Mouse (Mus musculus): ENCODE measurements around the gene Cyp2w1. TPM values are rescaled to one million over a fixed set of nuclear protein-coding genes. Genes with fewer than 3 reads are reported as not detected.

Cyp2w1 gene
- polyA plus RNA-seq, 1 experiment = not detected

DNA sequence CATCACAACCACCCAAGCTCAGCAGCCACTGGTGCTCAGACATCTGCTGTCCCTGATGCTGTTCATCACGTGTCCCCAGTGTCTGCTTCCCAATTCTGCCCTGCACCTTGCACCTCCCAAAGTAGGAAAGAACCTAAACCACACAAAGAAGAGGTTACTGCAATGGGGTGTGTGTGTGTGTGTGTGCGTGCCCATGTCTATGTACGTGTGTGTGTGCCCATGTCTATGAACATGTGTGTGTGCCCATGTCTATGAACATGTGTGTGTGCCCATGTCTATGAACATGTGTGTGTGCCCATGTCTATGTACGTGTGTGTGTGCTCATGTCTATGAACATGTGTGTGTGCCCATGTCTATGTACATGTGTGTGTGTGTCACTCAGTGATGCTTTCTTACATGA is 43.1 kb downstream of the Cyp2w1 start:
- no peak overlapping the region for H3K4me2 ChIP-seq (ENCODE audit: low read depth)
- H3K4me3 ChIP-seq = no peak overlapping the region
- no peaks in the 10 kb centered on the region for H3K36me3 ChIP-seq (ENCODE audit: control insufficient read depth, insufficient read depth)
- H3K79me2 ChIP-seq (ENCODE audit: control insufficient read depth, insufficient read depth) = no peaks in the 10 kb centered on the region
- no peaks in the 10 kb centered on the region for H3K27me3 ChIP-seq (ENCODE audit: control insufficient read depth, insufficient read depth, insufficient read length)
- no peak for TF ChIP-seq CEBPB (IDR thresholded peaks at IDR 0.05; ENCODE audit: insufficient read depth, poor library complexity, severe bottlenecking)
- TF ChIP-seq REST (IDR thresholded peaks at IDR 0.05; ENCODE audit: insufficient read depth, insufficient read length) = no peak
- no peak for TF ChIP-seq MYOD1 (IDR thresholded peaks at IDR 0.05; ENCODE audit: control insufficient read depth in 1 of 3, insufficient read length in 2 of 3, low read depth in 2 of 3)
- TF ChIP-seq POLR2A (IDR thresholded peaks at IDR 0.05; ENCODE audit: insufficient read length, low read depth) = peak; percentile 22
- TF ChIP-seq TCF3 (IDR thresholded peaks at IDR 0.05; ENCODE audit: insufficient read length, low read depth) = no peak
- no peak for TF ChIP-seq E2F4 (IDR thresholded peaks at IDR 0.05; ENCODE audit: insufficient read depth)
- TF ChIP-seq POLR2AphosphoS2 (IDR thresholded peaks at IDR 0.05; ENCODE audit: insufficient read length, low read depth) = peak; percentile 67
- TF ChIP-seq USF1 (IDR thresholded peaks at IDR 0.05; ENCODE audit: low read depth) = no peak
- no peak for TF ChIP-seq MAX (IDR thresholded peaks at IDR 0.05; ENCODE audit: low read depth)
- no peak overlapping the region for H3ac ChIP-seq (ENCODE audit: control insufficient read depth, insufficient read length)

GRCm38 (mm10) chr5:139397359-139397916 is 45.0 kb downstream of the Cyp2w1 start:
- Histone ChIP-seq H3ac (ENCODE audit: control insufficient read depth, insufficient read length) (no peak overlapping the region), H3K4me3 (no peak overlapping the region), H3K36me3 (ENCODE audit: control insufficient read depth, insufficient read depth) (no peaks in the 10 kb centered on the region), H3K27me3 (ENCODE audit: control insufficient read depth, insufficient read depth, insufficient read length) (no peaks in the 10 kb centered on the region), H3K79me2 (ENCODE audit: control insufficient read depth, insufficient read depth) (no peaks in the 10 kb centered on the region), H3K4me2 (ENCODE audit: low read depth) (peak overlapping the region; percentile 15)
- TF ChIP-seq TCF3 (IDR thresholded peaks at IDR 0.05; ENCODE audit: insufficient read length, low read depth) = no peak
- TF ChIP-seq POLR2AphosphoS2 (IDR thresholded peaks at IDR 0.05; ENCODE audit: insufficient read length, low read depth) = peak; percentile 47
- TF ChIP-seq MAX (IDR thresholded peaks at IDR 0.05; ENCODE audit: low read depth) = no peak

DNA sequence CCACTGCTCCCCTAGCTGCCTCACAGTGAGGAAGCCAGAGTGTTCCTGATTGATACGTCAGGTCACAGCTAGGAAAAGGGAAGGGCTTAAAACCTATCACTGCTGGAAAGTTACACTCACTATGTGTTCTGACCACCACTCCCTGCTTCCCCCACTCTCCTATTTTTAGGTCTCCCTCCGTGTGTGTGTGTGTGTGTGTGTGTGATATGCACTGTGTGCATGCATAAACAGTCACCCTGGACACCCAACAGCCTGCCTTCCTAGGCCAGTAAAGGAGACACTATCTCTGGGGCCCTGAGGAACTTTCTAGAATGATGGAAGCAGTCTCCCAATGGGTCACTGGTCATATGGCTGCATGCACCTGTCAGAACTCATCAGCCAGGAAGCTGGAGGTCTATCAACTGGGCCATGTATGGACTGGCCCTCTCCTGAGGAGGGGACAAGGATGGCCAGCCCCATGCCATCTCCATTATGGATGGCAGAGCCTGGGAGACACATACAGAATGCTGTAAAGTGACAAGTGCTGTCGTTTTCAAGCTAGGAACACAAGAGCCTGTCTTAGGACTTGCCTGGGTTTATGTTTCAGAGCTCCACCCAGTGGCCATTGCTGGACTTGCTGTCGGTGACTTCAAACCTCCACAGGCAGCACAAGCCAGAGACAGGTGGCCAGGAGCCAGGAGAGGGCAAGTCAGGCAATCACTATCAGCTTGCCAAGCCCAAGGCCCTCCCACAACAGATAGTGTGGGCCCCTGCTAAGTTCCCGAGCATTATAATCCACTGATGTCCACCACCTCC is 45.7 kb downstream of the Cyp2w1 start:
- H3K36me3 ChIP-seq (ENCODE audit: control insufficient read depth, insufficient read depth) = no peaks in the 10 kb centered on the region
- no peaks in the 10 kb centered on the region for H3K27me3 ChIP-seq (ENCODE audit: control insufficient read depth, insufficient read depth, insufficient read length)
- peak in 1 of 3 experiments; percentile 65 for TF ChIP-seq MYOG (IDR thresholded peaks at IDR 0.05; ENCODE audit: control insufficient read depth in 1 of 3, insufficient read depth in 1 of 3, insufficient read length in 2 of 3, low read depth in 2 of 3)
- peak in 2 of 3 experiments; percentile 26 to 43 for TF ChIP-seq MYOD1 (IDR thresholded peaks at IDR 0.05; ENCODE audit: control insufficient read depth in 1 of 3, insufficient read length in 2 of 3, low read depth in 2 of 3)
- no peak for TF ChIP-seq CEBPB (IDR thresholded peaks at IDR 0.05; ENCODE audit: insufficient read depth, poor library complexity, severe bottlenecking)
- no peaks in the 10 kb centered on the region for H3K79me2 ChIP-seq (ENCODE audit: control insufficient read depth, insufficient read depth)
- no peak overlapping the region for H3ac ChIP-seq (ENCODE audit: control insufficient read depth, insufficient read length)
- H3K4me3 ChIP-seq = no peak overlapping the region
- H3K4me2 ChIP-seq (ENCODE audit: low read depth) = peak overlapping the region; percentile 34

DNA sequence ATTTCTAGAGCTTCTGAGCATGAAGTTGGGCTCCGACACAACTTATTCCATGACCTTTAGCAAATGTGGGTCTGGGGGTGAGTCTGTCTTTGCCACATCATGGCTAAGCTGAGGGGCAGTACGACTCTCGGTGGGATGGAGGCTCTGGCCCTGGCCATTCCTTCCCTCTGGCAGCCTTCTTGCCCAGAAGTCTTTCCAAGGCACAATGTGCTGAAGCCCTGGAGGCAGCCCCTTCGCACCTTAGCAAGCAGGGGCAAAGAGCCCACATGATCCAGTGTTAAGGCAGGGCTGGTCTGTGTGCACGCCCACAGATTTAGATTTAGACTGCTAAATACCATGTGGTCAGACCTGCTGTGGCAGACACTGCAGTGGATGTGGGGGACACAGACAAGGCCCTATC is 46.4 kb downstream of the Cyp2w1 start:
- H3K79me2 ChIP-seq (ENCODE audit: control insufficient read depth, insufficient read depth) = no peaks in the 10 kb centered on the region
- H3ac ChIP-seq (ENCODE audit: control insufficient read depth, insufficient read length) = no peak overlapping the region
- no peak overlapping the region for H3K4me3 ChIP-seq
- no peaks in the 10 kb centered on the region for H3K27me3 ChIP-seq (ENCODE audit: control insufficient read depth, insufficient read depth, insufficient read length)
- peak overlapping the region; percentile 34 for H3K4me2 ChIP-seq (ENCODE audit: low read depth)
- no peak for TF ChIP-seq MYOG (IDR thresholded peaks at IDR 0.05; ENCODE audit: control insufficient read depth in 1 of 3, insufficient read depth in 1 of 3, insufficient read length in 2 of 3, low read depth in 2 of 3)
- no peak for TF ChIP-seq POLR2AphosphoS2 (IDR thresholded peaks at IDR 0.05; ENCODE audit: insufficient read length, low read depth)
- no peak for TF ChIP-seq TCF12 (IDR thresholded peaks at IDR 0.05; ENCODE audit: insufficient read depth, poor library complexity, severe bottlenecking)
- TF ChIP-seq REST (IDR thresholded peaks at IDR 0.05; ENCODE audit: insufficient read depth, insufficient read length) = no peak
- no peak for TF ChIP-seq USF1 (IDR thresholded peaks at IDR 0.05; ENCODE audit: low read depth)
- TF ChIP-seq MYOD1 (IDR thresholded peaks at IDR 0.05; ENCODE audit: control insufficient read depth in 1 of 3, insufficient read length in 2 of 3, low read depth in 2 of 3) = no peak
- no peak for TF ChIP-seq TCF3 (IDR thresholded peaks at IDR 0.05; ENCODE audit: insufficient read length, low read depth)
- TF ChIP-seq POLR2A (IDR thresholded peaks at IDR 0.05; ENCODE audit: insufficient read length, low read depth) = no peak
- TF ChIP-seq SRF (IDR thresholded peaks at IDR 0.05; ENCODE audit: control insufficient read depth, insufficient read length, low read depth) = no peak
- TF ChIP-seq MAX (IDR thresholded peaks at IDR 0.05; ENCODE audit: low read depth) = no peak
- no peak for TF ChIP-seq CEBPB (IDR thresholded peaks at IDR 0.05; ENCODE audit: insufficient read depth, poor library complexity, severe bottlenecking)
- no peak for TF ChIP-seq E2F4 (IDR thresholded peaks at IDR 0.05; ENCODE audit: insufficient read depth)
- no peaks in the 10 kb centered on the region for H3K36me3 ChIP-seq (ENCODE audit: control insufficient read depth, insufficient read depth)

DNA sequence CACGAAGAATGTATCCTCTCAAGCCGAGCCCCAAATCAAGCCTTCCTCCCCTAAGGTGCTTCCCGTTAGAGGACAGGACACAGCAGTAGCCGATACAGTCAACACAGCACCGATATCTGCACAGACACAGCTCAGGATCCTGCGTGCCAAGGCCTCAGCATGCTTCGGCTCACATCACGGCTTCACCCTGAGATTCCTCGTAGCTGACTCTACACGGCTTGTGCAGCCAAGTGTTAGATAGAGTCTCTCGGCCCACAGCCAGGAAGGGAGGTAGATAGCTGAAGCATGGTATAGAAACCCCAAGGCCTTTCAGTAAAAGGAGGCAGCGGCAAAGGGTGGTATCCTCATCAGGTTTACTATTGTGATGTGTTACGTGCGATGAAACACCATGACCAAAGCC is 47.6 kb downstream of the Cyp2w1 start:
- Histone ChIP-seq H3K79me2 (ENCODE audit: control insufficient read depth, insufficient read depth) (no peaks in the 10 kb centered on the region), H3K27me3 (ENCODE audit: control insufficient read depth, insufficient read depth, insufficient read length) (no peaks in the 10 kb centered on the region), H3K4me3 (no peak overlapping the region), H3K4me2 (ENCODE audit: low read depth) (no peak overlapping the region), H3K36me3 (ENCODE audit: control insufficient read depth, insufficient read depth) (no peaks in the 10 kb centered on the region), H3ac (ENCODE audit: control insufficient read depth, insufficient read length) (no peak overlapping the region)
- no peak for TF ChIP-seq TCF12 (IDR thresholded peaks at IDR 0.05; ENCODE audit: insufficient read depth, poor library complexity, severe bottlenecking)
- no peak for TF ChIP-seq POLR2A (IDR thresholded peaks at IDR 0.05; ENCODE audit: insufficient read length, low read depth)
- TF ChIP-seq TCF3 (IDR thresholded peaks at IDR 0.05; ENCODE audit: insufficient read length, low read depth) = no peak
- TF ChIP-seq POLR2AphosphoS2 (IDR thresholded peaks at IDR 0.05; ENCODE audit: insufficient read length, low read depth) = no peak
- TF ChIP-seq REST (IDR thresholded peaks at IDR 0.05; ENCODE audit: insufficient read depth, insufficient read length) = no peak
- no peak for TF ChIP-seq CEBPB (IDR thresholded peaks at IDR 0.05; ENCODE audit: insufficient read depth, poor library complexity, severe bottlenecking)
